Mouse (Mus musculus): Measurements from ENCODE around the gene Arfgap1. TPM values are rescaled to one million over a fixed set of nuclear protein-coding genes. Genes with fewer than 3 reads are reported as not detected.

The Arfgap1 gene
- 10.9 and 22.8 TPM in 2 replicates for polyA plus RNA-seq (2012; ENCODE audit: insufficient read depth, low replicate concordance)

DNA sequence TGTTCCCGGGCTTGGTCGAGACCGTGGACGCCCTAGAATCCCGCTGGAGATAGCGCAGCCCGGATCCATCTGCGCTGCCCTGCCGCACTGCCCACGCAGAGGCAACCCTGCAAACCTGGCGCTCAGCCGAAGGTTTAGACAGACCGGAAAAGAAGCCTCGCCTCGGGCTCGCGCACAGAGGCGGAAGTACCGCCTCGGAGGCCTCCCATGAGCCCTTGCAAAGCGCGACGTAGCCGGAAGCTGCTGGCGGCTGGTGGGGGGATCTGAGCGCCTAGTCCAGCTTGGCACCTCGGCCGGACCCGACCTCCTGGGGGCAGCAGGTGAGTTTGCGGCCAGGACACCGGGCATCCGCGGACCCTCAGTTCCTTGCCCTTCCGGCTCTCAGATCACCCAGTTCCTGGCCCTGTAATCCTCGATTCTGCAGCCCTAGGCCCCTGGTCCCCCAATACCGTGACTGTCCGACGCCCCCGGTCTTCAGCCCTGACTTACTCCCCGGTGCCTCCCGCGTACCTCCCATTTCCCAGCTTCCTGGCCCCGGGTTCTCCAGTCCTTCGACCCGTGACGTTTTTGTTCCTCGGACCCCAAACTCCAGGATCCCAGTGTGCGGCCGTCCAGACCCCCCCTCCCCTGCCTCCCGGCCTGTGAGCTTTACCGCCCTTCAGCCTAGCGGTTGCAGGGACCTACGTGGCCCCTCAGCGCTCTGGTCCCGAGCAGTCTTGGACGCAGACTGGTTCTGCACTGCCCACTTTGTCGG lies at the start of gene Arfgap1:
Arfgap1 (plus strand) TSS at position 216 of the 754 bp plus-strand sequence.
- peaks cover 35% of the 10 kb centered on the region for H3K36me3 ChIP-seq (replicated peaks; ENCODE audit: low read length)
- TF ChIP-seq GATA1 (IDR thresholded peaks at IDR 0.05; ENCODE audit: borderline replicate concordance, low read length), result no peak
- TF ChIP-seq FLI1 (IDR thresholded peaks at IDR 0.05; ENCODE audit: low read length), result no peak
- no peaks in the 10 kb centered on the region for H3K9me3 ChIP-seq
- H3K4me3 ChIP-seq (replicated peaks), result peak within 1 kb of the TSS; percentile 92
- H3K4me1 ChIP-seq, result peaks cover 68% of the 10 kb centered on the region
- H3K27me3 ChIP-seq (replicated peaks), result peaks cover 4% of the 10 kb centered on the region

DNA sequence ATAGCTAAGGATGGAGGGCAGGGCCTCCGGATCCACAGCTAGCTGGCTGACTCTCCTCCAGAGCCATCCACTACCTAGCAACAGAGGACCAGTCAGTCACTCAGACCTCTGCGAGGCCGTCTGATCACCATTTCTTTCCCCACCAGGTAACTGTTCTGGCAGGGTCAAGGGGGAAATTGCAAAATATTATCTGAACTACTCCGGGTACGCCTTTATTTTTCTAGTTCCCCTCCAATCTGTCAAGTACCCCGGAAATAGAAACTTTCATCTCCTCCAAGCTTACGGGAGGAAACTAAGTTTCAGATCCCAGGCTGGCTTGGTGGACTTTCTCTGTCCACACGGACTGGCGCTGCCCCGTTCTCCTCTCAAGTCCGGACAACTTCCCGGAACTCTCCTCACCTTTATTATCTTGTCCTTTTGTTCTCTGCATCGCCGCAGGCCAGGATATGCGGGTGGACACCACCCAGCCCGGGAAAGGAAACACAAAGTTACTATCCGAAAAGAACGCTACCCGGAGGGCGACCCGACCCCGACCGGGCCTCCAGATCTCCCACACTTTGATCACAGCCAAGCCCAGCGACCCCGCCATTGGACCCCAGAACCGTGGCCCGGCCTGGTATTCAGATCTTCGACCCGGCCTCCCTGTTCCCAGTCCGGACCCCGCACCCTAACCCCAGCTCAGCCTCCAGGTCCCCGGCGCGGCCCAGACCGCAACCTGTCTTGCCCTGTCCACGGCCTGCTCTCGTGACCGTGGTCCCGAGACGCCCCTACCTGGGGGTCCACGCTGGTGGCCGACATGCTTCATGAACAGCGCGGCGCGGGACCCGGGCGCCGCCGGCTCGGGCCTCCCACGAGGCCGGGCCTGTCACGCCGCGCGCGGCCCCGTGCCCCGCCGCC lies 46.9 kb upstream of the Arfgap1 start:
- TF ChIP-seq FLI1 (IDR thresholded peaks at IDR 0.05; ENCODE audit: low read length), result no peak
- TF ChIP-seq GATA1 (IDR thresholded peaks at IDR 0.05; ENCODE audit: borderline replicate concordance, low read length), result no peak
- peaks cover 53% of the 10 kb centered on the region for H3K4me1 ChIP-seq
- no peaks in the 10 kb centered on the region for H3K27me3 ChIP-seq (replicated peaks)
- H3K9me3 ChIP-seq, result no peaks in the 10 kb centered on the region
- H3K36me3 ChIP-seq (replicated peaks; ENCODE audit: low read length), result peaks cover 36% of the 10 kb centered on the region
- H3K4me3 ChIP-seq (replicated peaks), result peak overlapping the region; percentile 99

DNA sequence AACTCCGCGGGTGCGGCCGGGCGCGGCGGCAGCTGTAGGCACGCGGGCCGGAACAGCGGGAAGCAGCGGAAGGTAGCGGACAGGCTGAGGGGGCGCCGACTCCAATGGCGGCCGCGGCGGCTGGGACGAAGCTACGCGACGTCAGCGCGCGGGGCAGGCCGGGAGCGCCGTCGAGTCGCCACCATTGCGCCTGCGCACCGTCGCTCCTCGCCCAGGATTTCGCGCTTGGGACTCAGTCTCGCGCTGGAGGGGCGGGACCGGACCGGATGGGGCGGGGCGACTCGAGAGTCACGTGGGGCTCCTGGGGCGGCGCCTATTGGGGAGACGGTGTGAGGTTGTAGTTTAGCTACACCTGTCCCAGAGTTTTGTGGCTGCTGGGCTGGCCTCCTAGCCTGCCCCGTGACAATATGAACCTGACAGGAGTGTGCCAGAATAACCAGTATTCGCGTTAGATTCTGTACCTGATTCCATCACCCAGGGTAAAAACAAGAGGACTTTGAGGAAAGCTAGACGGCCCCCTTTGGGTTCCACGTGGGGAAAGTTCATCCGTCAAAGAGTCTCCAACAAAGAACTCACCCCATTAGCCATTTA lies 46.1 kb upstream of the Arfgap1 start, which contains the start of gene Ythdf1:
Ythdf1 (minus strand) TSS at position 140 of the 591 bp plus-strand sequence.
- Histone ChIP-seq H3K4me1 (peaks cover 50% of the 10 kb centered on the region), H3K27me3 (replicated peaks) (no peaks in the 10 kb centered on the region), H3K36me3 (replicated peaks; ENCODE audit: low read length) (peaks cover 28% of the 10 kb centered on the region), H3K4me3 (replicated peaks) (peak within 1 kb of the TSS; percentile 99), H3K9me3 (no peaks in the 10 kb centered on the region)
- TF ChIP-seq FLI1 (IDR thresholded peaks at IDR 0.05; ENCODE audit: low read length) (no peak), GATA1 (IDR thresholded peaks at IDR 0.05; ENCODE audit: borderline replicate concordance, low read length) (no peak)

DNA sequence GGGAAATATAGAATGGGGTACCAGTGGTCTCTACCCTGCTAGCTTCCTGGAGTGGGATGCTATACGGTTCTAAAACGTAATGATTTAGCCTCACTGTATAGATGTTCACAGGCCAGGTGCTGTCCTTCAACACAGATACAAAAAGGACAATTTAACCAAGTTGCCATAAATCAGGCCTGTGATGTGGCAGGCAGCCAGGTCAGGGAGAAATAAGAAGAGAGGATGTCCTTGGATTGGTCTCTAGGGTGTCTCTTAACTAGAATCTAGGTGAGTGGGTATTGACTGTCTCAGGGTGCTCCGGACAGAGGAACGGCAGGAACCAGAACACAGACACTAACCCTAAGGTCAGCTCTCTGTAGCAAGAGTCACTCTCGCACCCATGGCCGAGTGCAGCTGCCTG lies 44.3 kb upstream of the Arfgap1 start:
- Histone ChIP-seq H3K9me3 (no peaks in the 10 kb centered on the region), H3K27me3 (replicated peaks) (peaks cover 15% of the 10 kb centered on the region), H3K4me1 (peaks cover 38% of the 10 kb centered on the region), H3K36me3 (replicated peaks; ENCODE audit: low read length) (peaks cover 11% of the 10 kb centered on the region), H3K4me3 (replicated peaks) (no peak overlapping the region)
- TF ChIP-seq GATA1 (IDR thresholded peaks at IDR 0.05; ENCODE audit: borderline replicate concordance, low read length) (no peak), FLI1 (IDR thresholded peaks at IDR 0.05; ENCODE audit: low read length) (no peak)

DNA sequence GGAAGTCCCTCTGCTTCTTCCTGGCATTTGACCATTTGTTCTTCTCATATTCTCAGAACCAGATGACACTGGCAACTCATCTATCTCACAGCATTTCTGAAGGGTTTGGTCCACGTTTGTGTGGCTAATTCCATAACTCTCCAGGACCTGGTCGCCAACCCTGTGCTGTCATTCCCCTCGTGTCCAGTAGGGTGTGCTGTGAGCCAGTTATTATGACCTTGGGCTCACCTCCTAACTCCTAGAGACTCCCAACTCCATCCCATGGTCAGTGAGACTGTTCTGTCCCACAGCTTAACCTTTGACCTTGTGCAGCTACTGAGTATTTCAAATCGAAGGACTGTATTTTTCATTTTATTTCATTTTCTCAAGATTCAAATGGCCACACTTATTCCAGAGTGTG lies 41.8 kb upstream of the Arfgap1 start:
- no peak overlapping the region for H3K4me3 ChIP-seq (replicated peaks)
- peaks cover 20% of the 10 kb centered on the region for H3K4me1 ChIP-seq
- H3K27me3 ChIP-seq (replicated peaks), result peaks cover 37% of the 10 kb centered on the region
- no peaks in the 10 kb centered on the region for H3K36me3 ChIP-seq (replicated peaks; ENCODE audit: low read length)
- H3K9me3 ChIP-seq, result no peaks in the 10 kb centered on the region
- no peak for TF ChIP-seq GATA1 (IDR thresholded peaks at IDR 0.05; ENCODE audit: borderline replicate concordance, low read length)
- TF ChIP-seq FLI1 (IDR thresholded peaks at IDR 0.05; ENCODE audit: low read length), result no peak

DNA sequence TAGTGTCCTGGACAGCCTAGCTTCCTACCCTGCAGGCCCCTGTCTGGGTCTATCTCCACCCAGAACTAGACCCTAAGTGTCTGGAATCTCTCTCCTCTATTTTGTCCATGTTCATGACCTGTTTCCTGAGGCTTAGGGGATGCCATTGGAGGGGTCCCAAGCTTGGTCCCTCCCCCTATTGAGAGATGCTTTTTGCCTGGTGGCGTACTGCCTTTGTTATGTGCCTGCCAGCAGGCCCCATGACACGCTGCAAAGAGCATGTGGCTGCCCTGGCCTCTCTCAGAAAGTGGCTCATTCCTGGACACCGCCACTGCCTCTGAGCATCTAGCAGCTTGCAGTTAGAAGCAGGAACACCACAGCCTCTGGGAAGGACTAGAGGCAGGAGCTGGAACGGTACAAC lies 38.3 kb upstream of the Arfgap1 start, which contains the start of gene Birc7:
Birc7 (plus strand) TSS at position 301 of the 400 bp plus-strand sequence.
- Histone ChIP-seq H3K36me3 (replicated peaks; ENCODE audit: low read length) (no peaks in the 10 kb centered on the region), H3K9me3 (no peaks in the 10 kb centered on the region), H3K4me1 (peaks cover 40% of the 10 kb centered on the region), H3K27me3 (replicated peaks) (peaks cover 62% of the 10 kb centered on the region), H3K4me3 (replicated peaks) (no peak within 1 kb of the TSS)
- no peak for TF ChIP-seq GATA1 (IDR thresholded peaks at IDR 0.05; ENCODE audit: borderline replicate concordance, low read length)
- no peak for TF ChIP-seq FLI1 (IDR thresholded peaks at IDR 0.05; ENCODE audit: low read length)

DNA sequence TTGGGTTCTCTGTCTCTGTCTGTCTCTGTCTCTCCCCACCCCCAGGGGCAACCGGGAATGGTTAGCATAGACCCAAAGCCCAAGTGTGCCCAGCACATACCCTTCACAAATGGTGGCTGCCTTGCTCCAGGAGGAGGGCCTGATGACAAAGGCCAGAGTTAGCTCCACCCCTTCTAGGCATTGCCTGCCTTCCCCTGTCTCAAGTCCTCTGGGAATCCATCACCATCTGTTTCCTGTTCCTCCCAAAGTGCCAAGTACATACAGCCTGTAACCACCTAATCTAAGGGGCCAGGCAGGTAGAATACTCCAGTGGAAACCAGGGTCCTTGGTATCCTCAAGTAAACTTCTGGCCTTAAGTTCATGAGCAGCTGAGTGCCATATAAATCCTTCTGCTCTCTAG lies 34.6 kb upstream of the Arfgap1 start:
- Histone ChIP-seq H3K4me3 (replicated peaks) (peak overlapping the region; percentile 64), H3K27me3 (replicated peaks) (peaks cover 81% of the 10 kb centered on the region), H3K36me3 (replicated peaks; ENCODE audit: low read length) (no peaks in the 10 kb centered on the region), H3K4me1 (peaks cover 38% of the 10 kb centered on the region), H3K9me3 (no peaks in the 10 kb centered on the region)
- TF ChIP-seq FLI1 (IDR thresholded peaks at IDR 0.05; ENCODE audit: low read length), result no peak
- no peak for TF ChIP-seq GATA1 (IDR thresholded peaks at IDR 0.05; ENCODE audit: borderline replicate concordance, low read length)

DNA sequence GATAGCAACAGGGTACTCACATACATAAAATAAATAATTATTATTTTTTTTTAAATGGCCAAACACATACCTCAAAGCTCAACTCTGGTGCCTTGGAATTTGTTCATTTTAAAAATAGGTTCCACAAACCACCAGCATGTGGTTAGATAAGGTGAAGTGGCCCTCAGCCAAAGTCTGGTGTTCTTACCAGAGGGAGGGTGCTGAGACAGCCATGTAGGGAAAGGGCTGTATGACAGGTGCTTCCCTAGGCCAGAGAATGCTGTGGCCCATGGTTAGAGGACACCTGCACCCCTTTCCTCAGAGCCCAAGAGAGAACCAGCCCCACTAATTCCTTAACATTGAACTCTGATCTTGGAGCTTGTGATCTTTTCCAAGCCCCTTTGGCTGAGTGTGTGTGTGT lies 26.8 kb upstream of the Arfgap1 start:
- peaks cover 87% of the 10 kb centered on the region for H3K27me3 ChIP-seq (replicated peaks)
- H3K36me3 ChIP-seq (replicated peaks; ENCODE audit: low read length), result no peaks in the 10 kb centered on the region
- peak overlapping the region; percentile 47 for H3K4me3 ChIP-seq (replicated peaks)
- TF ChIP-seq FLI1 (IDR thresholded peaks at IDR 0.05; ENCODE audit: low read length), result no peak
- TF ChIP-seq GATA1 (IDR thresholded peaks at IDR 0.05; ENCODE audit: borderline replicate concordance, low read length), result no peak
- H3K4me1 ChIP-seq, result peaks cover 15% of the 10 kb centered on the region
- peaks cover 14% of the 10 kb centered on the region for H3K9me3 ChIP-seq

DNA sequence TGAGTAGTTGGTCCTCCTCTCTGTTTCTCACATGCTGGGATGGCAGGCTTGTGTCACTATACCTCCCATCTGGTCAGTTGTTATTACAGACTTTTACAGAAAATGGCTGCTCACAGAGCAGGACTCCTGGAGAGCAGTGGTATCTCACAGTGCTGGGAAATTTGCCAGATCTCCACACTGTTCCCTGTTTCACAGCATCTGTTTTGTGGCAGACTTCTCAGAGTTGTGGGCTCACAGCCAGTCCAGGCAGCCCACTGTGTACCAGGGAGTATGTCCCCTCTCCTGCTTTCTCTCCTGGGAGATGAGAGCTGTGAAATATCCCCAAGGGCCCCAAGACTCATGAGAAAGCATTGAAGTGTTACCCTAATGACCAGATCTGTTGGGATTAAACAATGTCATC lies 25.2 kb upstream of the Arfgap1 start:
- Histone ChIP-seq H3K9me3 (peaks cover 14% of the 10 kb centered on the region), H3K27me3 (replicated peaks) (peaks cover 83% of the 10 kb centered on the region), H3K36me3 (replicated peaks; ENCODE audit: low read length) (no peaks in the 10 kb centered on the region), H3K4me3 (replicated peaks) (no peak overlapping the region), H3K4me1 (peaks cover 9% of the 10 kb centered on the region)
- TF ChIP-seq FLI1 (IDR thresholded peaks at IDR 0.05; ENCODE audit: low read length) (no peak), GATA1 (IDR thresholded peaks at IDR 0.05; ENCODE audit: borderline replicate concordance, low read length) (no peak)
